Mouse (Mus musculus) R1 (cell line): ENCODE measurements around the gene Olfr9.
"Not testable (repeated sequence)": the region's sequence is repeated elsewhere in the genome, so short reads cannot be mapped to it uniquely, and the experiment has no call there.

ENCODE experiments used
- DNase-seq: peaks from one replicate; pipeline ENCODE4 v3.0.0-alpha.2; 2018; ENCODE audit warnings: low read depth, low spot score

The Olfr9 gene

GRCm38 (mm10) chr10:129004032-129004920, 15.0 kb downstream of the Olfr9 start:
- no peak for DNase-seq

GRCm38 (mm10) chr10:129010288-129010841, 21.1 kb downstream of the Olfr9 start, which contains the start of gene Olfr763:
Olfr763 (plus strand) TSS chr10:129010791.
- DNase-seq: no peak

- DNase-seq: not testable (repeated sequence)
Observed at GRCm38 (mm10) chr10:129011511-129011910, 22.3 kb downstream of the Olfr9 start.

GRCm38 (mm10) chr10:129014477-129014876, 25.2 kb downstream of the Olfr9 start:
- no peak for DNase-seq

GRCm38 (mm10) chr10:129023319-129023718, 34.1 kb downstream of the Olfr9 start:
- DNase-seq: no peak

- DNase-seq: peak; percentile 52
Observed at GRCm38 (mm10) chr10:129026018-129026662, 36.9 kb downstream of the Olfr9 start.

GRCm38 (mm10) chr10:129028343-129028742, 39.1 kb downstream of the Olfr9 start:
- DNase-seq: no peak

- DNase-seq: no peak
Observed at GRCm38 (mm10) chr10:129039796-129040195, 50.6 kb downstream of the Olfr9 start, which contains the start of gene Olfr764-ps1. Olfr764-ps1 (minus strand) TSS chr10:129039896.
